Mouse (Mus musculus): ENCODE data around the gene Fam131c. TPM values are rescaled to one million over a fixed set of nuclear protein-coding genes. Genes with fewer than 3 reads are reported as not detected.

Fam131c gene
- 0.69 TPM in 1 of 2 replicates, not detected in the other for polyA plus RNA-seq (2012; rRNA removed; ENCODE audit: low replicate concordance)

GRCm38 (mm10) chr4:141367997-141368791 lies at the start of gene Fam131c:
Fam131c (plus strand) TSS chr4:141368220.

GRCm38 (mm10) chr4:141398545-141398944 lies 30.5 kb downstream of the Fam131c start, which contains the start of gene Clcnka:
Clcnka (minus strand) TSS chr4:141398724.

GRCm38 (mm10) chr4:141415924-141416323 lies 47.9 kb downstream of the Fam131c start, which contains the start of gene Clcnkb:
Clcnkb (minus strand) TSS chr4:141416014.

GRCm38 (mm10) chr4:141420192-141420829 lies 52.3 kb downstream of the Fam131c start, which contains the start of gene Hspb7:
Hspb7 (plus strand) TSS chr4:141420779.

Other genes starting within 250 kb of the Fam131c start
- 39.8 and 60.3 TPM in 2 replicates for gene Szrd1, start 228.4 kb upstream of the Fam131c start, polyA plus RNA-seq (2012; rRNA removed; ENCODE audit: low replicate concordance)
- 14.3 and 22.0 TPM in 2 replicates for gene Fbxo42, start 220.3 kb upstream of the Fam131c start, polyA plus RNA-seq (2012; rRNA removed; ENCODE audit: low replicate concordance)
- gene Rsg1, start 154.3 kb upstream of the Fam131c start, polyA plus RNA-seq (2012; rRNA removed; ENCODE audit: low replicate concordance), result 1.8 and 4.3 TPM in 2 replicates
- 1.2 and 13.0 TPM in 2 replicates for gene Arhgef19, start 128.7 kb upstream of the Fam131c start, polyA plus RNA-seq (2012; rRNA removed; ENCODE audit: low replicate concordance)
- 11.6 and 12.9 TPM in 2 replicates for gene Epha2, start 67.0 kb upstream of the Fam131c start, polyA plus RNA-seq (2012; rRNA removed; ENCODE audit: low replicate concordance)
- 0.09 TPM in 1 of 2 replicates, not detected in the other for gene Clcnka, start 30.5 kb downstream of the Fam131c start, polyA plus RNA-seq (2012; rRNA removed; ENCODE audit: low replicate concordance)
- gene Clcnkb, start 47.8 kb downstream of the Fam131c start, polyA plus RNA-seq (2012; rRNA removed; ENCODE audit: low replicate concordance), result 0.08 TPM in 1 of 2 replicates, not detected in the other
- 2.4 and 24.9 TPM in 2 replicates for gene Hspb7, start 52.6 kb downstream of the Fam131c start, polyA plus RNA-seq (2012; rRNA removed; ENCODE audit: low replicate concordance)
- gene Srarp, start 67.9 kb downstream of the Fam131c start, polyA plus RNA-seq (2012; rRNA removed; ENCODE audit: low replicate concordance), result 0.13 and 3.3 TPM in 2 replicates
- 21.7 and 37.9 TPM in 2 replicates for gene Zbtb17, start 76.4 kb downstream of the Fam131c start, polyA plus RNA-seq (2012; rRNA removed; ENCODE audit: low replicate concordance)
- gene Spen, start 170.4 kb downstream of the Fam131c start, polyA plus RNA-seq (2012; rRNA removed; ENCODE audit: low replicate concordance), result 8.9 and 13.8 TPM in 2 replicates
- gene Fblim1, start 237.9 kb downstream of the Fam131c start, polyA plus RNA-seq (2012; rRNA removed; ENCODE audit: low replicate concordance), result 20.7 and 65.4 TPM in 2 replicates